ENCODE assay signal across 6 mouse cellular contexts in genomic region chr13:64319782-64320181, GRCm38 (mm10).
"Had no signal": no experiment of that assay in that cellular context is flagged by ENCODE, and none has a peak within 500 bp of the region (broad histone marks: within the 10 kb centered on the region; RNA-seq: fewer than 3 reads in every experiment).

No protein-coding gene starts in this region.

- H3K4me1 ChIP-seq: limb, embryonic 15.5 days; midbrain, embryonic 12.5 days had no signal

- H3K27me3 ChIP-seq: limb, embryonic 15.5 days; midbrain, embryonic 12.5 days had no signal

- H3K4me3 ChIP-seq: limb, embryonic 15.5 days; midbrain, embryonic 12.5 days had no signal

- ATAC-seq: midbrain, embryonic 16.5 days had no signal

- H3K9me3 ChIP-seq: limb, embryonic 15.5 days; midbrain, embryonic 12.5 days had no signal

- H3K27ac ChIP-seq: limb, embryonic 15.5 days; midbrain, embryonic 12.5 days had no signal

- H3K4me2 ChIP-seq: limb, embryonic 15.5 days; midbrain, embryonic 12.5 days had no signal

- DNase-seq: kidney, adult 11 months; right cerebral cortex, postnatal 14 days; thymus, postnatal 36 days had no signal

- H3K9ac ChIP-seq: limb, embryonic 15.5 days; midbrain, embryonic 12.5 days had no signal

- H3K36me3 ChIP-seq: limb, embryonic 15.5 days; midbrain, embryonic 12.5 days had no signal
